Mouse (Mus musculus): ENCODE measurements around the gene Bag5. TPM values are rescaled to one million over a fixed set of nuclear protein-coding genes. Genes with fewer than 3 reads are reported as not detected.
A peak's percentile ranks its signal among the peaks of the same experiment; 100 is the strongest.
"Not testable (repeated sequence)": the region's sequence is repeated elsewhere in the genome, so short reads cannot be mapped to it uniquely, and the experiment has no call there.

Gene Bag5
- polyA plus RNA-seq, 1 experiment from 2014 or later = 52.6 TPM

GRCm38 (mm10) chr12:111727956-111728355, 14.9 kb upstream of the Bag5 start:
- peaks cover 73% of the 10 kb centered on the region for H3K36me3 ChIP-seq
- H3K4me1 ChIP-seq = peaks cover 21% of the 10 kb centered on the region
- H3K9me3 ChIP-seq (replicated peaks) = no peaks in the 10 kb centered on the region
- H3K27me3 ChIP-seq (ENCODE audit: low read depth, poor library complexity, severe bottlenecking) = no peaks in the 10 kb centered on the region
- no peak overlapping the region for H3K27ac ChIP-seq
- no peak overlapping the region for H3K4me3 ChIP-seq
- no peak for DNase-seq (ENCODE audit: low spot score)
- WGBS = 97% methylated on average over 1 of the region's 1 CpGs

GRCm38 (mm10) chr12:111726122-111726463, 13.0 kb upstream of the Bag5 start:
- no peaks in the 10 kb centered on the region for H3K27me3 ChIP-seq (ENCODE audit: low read depth, poor library complexity, severe bottlenecking)
- peaks cover 69% of the 10 kb centered on the region for H3K36me3 ChIP-seq
- H3K4me3 ChIP-seq = no peak overlapping the region
- H3K9me3 ChIP-seq (replicated peaks) = no peaks in the 10 kb centered on the region
- WGBS = 79% methylated on average over 4 of the region's 4 CpGs
- no peak overlapping the region for H3K27ac ChIP-seq
- peaks cover 8% of the 10 kb centered on the region; the same call in 1 of the 2 replicates for H3K4me1 ChIP-seq
- DNase-seq (ENCODE audit: low spot score) = no peak

- H3K27ac ChIP-seq = no peak overlapping the region
- peaks cover 69% of the 10 kb centered on the region for H3K36me3 ChIP-seq
- DNase-seq (ENCODE audit: low spot score) = no peak
- H3K4me3 ChIP-seq = no peak overlapping the region
- 75% methylated on average over 12 of the region's 12 CpGs for WGBS
- peaks cover 8% of the 10 kb centered on the region; the same call in 1 of the 2 replicates for H3K4me1 ChIP-seq
- H3K9me3 ChIP-seq (replicated peaks) = no peaks in the 10 kb centered on the region
- no peaks in the 10 kb centered on the region for H3K27me3 ChIP-seq (ENCODE audit: low read depth, poor library complexity, severe bottlenecking)
Measured at GRCm38 (mm10) chr12:111725338-111726121, 12.5 kb upstream of the Bag5 start.

- WGBS = 75% methylated on average over 6 of the region's 6 CpGs
- peaks cover 8% of the 10 kb centered on the region; the same call in 1 of the 2 replicates for H3K4me1 ChIP-seq
- H3K27me3 ChIP-seq (ENCODE audit: low read depth, poor library complexity, severe bottlenecking) = no peaks in the 10 kb centered on the region
- H3K4me3 ChIP-seq = no peak overlapping the region
- no peak for DNase-seq (ENCODE audit: low spot score)
- H3K9me3 ChIP-seq (replicated peaks) = no peaks in the 10 kb centered on the region
- H3K27ac ChIP-seq = no peak overlapping the region
- H3K36me3 ChIP-seq = peaks cover 68% of the 10 kb centered on the region
Measured at GRCm38 (mm10) chr12:111724638-111725337, 11.7 kb upstream of the Bag5 start.

GRCm38 (mm10) chr12:111722654-111723053, 9.6 kb upstream of the Bag5 start:
- peaks cover 8% of the 10 kb centered on the region; the same call in 1 of the 2 replicates for H3K4me1 ChIP-seq
- no peak for DNase-seq (ENCODE audit: low spot score)
- H3K27ac ChIP-seq = no peak overlapping the region
- peaks cover 55% of the 10 kb centered on the region for H3K36me3 ChIP-seq
- H3K27me3 ChIP-seq (ENCODE audit: low read depth, poor library complexity, severe bottlenecking) = no peaks in the 10 kb centered on the region
- no peak overlapping the region for H3K4me3 ChIP-seq
- WGBS = 78% methylated on average over 9 of the region's 9 CpGs
- H3K9me3 ChIP-seq (replicated peaks) = no peaks in the 10 kb centered on the region

GRCm38 (mm10) chr12:111720222-111720621, 7.2 kb upstream of the Bag5 start:
- Histone ChIP-seq H3K27me3 (ENCODE audit: low read depth, poor library complexity, severe bottlenecking) (no peaks in the 10 kb centered on the region), H3K4me3 (no peak overlapping the region), H3K4me1 (no peaks in the 10 kb centered on the region), H3K36me3 (peaks cover 46% of the 10 kb centered on the region), H3K27ac (no peak overlapping the region), H3K9me3 (replicated peaks) (no peaks in the 10 kb centered on the region)
- WGBS = 91% methylated on average over 4 of the region's 4 CpGs
- DNase-seq (ENCODE audit: low spot score) = no peak

GRCm38 (mm10) chr12:111718656-111719055, 5.6 kb upstream of the Bag5 start:
- peaks cover 14% of the 10 kb centered on the region for H3K4me1 ChIP-seq
- 71% methylated on average over 8 of the region's 8 CpGs for WGBS
- no peak overlapping the region for H3K4me3 ChIP-seq
- DNase-seq (ENCODE audit: low spot score) = no peak
- no peak overlapping the region for H3K27ac ChIP-seq
- peaks cover 36% of the 10 kb centered on the region for H3K36me3 ChIP-seq
- H3K9me3 ChIP-seq (replicated peaks) = no peaks in the 10 kb centered on the region
- H3K27me3 ChIP-seq (ENCODE audit: low read depth, poor library complexity, severe bottlenecking) = no peaks in the 10 kb centered on the region

GRCm38 (mm10) chr12:111716505-111716904, 3.4 kb upstream of the Bag5 start:
- Histone ChIP-seq H3K27ac (no peak overlapping the region), H3K36me3 (peaks cover 28% of the 10 kb centered on the region), H3K27me3 (ENCODE audit: low read depth, poor library complexity, severe bottlenecking) (no peaks in the 10 kb centered on the region), H3K4me1 (peaks cover 24% of the 10 kb centered on the region), H3K4me3 (no peak overlapping the region), H3K9me3 (replicated peaks) (no peaks in the 10 kb centered on the region)
- WGBS = 96% methylated on average over 7 of the region's 7 CpGs
- DNase-seq (ENCODE audit: low spot score) = no peak

- 81% methylated on average over 6 of the region's 6 CpGs for WGBS
- H3K4me3 ChIP-seq = peak overlapping the region; percentile 96
- not testable (repeated sequence) for H3K27ac ChIP-seq; H3K27me3 ChIP-seq (ENCODE audit: low read depth, poor library complexity, severe bottlenecking); H3K9me3 ChIP-seq (replicated peaks); DNase-seq (ENCODE audit: low spot score)
- peaks cover 49% of the 10 kb centered on the region for H3K36me3 ChIP-seq
- H3K4me1 ChIP-seq = peaks cover 28% of the 10 kb centered on the region
Measured at GRCm38 (mm10) chr12:111713880-111714279, 823 bp upstream of the Bag5 start.

GRCm38 (mm10) chr12:111712476-111712875, 581 bp downstream of the Bag5 start:
- H3K27ac ChIP-seq = peak overlapping the region; percentile 95
- no peaks in the 10 kb centered on the region for H3K27me3 ChIP-seq (ENCODE audit: low read depth, poor library complexity, severe bottlenecking)
- no peaks in the 10 kb centered on the region for H3K9me3 ChIP-seq (replicated peaks)
- H3K36me3 ChIP-seq = peaks cover 63% of the 10 kb centered on the region
- peak; percentile 59 for DNase-seq (ENCODE audit: low spot score)
- 1% methylated on average over 32 of the region's 33 CpGs for whole genome bisulfite sequencing
- peak overlapping the region; percentile 96 for H3K4me3 ChIP-seq
- H3K4me1 ChIP-seq = peaks cover 28% of the 10 kb centered on the region

- no peaks in the 10 kb centered on the region for H3K27me3 ChIP-seq (ENCODE audit: low read depth, poor library complexity, severe bottlenecking)
- peaks cover 56% of the 10 kb centered on the region for H3K36me3 ChIP-seq
Measured at GRCm38 (mm10) chr12:111710091-111710490, 3.0 kb downstream of the Bag5 start.

GRCm38 (mm10) chr12:111708181-111708580, 4.9 kb downstream of the Bag5 start:
- no peak for DNase-seq (ENCODE audit: low spot score)
- WGBS = 86% methylated on average over 4 of the region's 4 CpGs
- Histone ChIP-seq H3K9me3 (replicated peaks) (no peaks in the 10 kb centered on the region), H3K4me3 (no peak overlapping the region), H3K27me3 (ENCODE audit: low read depth, poor library complexity, severe bottlenecking) (no peaks in the 10 kb centered on the region), H3K27ac (no peak overlapping the region), H3K4me1 (peaks cover 29% of the 10 kb centered on the region), H3K36me3 (peaks cover 52% of the 10 kb centered on the region)

More at GRCm38 (mm10) chr12:111710091-111710490, 3.0 kb downstream of the Bag5 start:
- Histone ChIP-seq H3K4me1 (peaks cover 33% of the 10 kb centered on the region), H3K4me3 (no peak overlapping the region), H3K9me3 (replicated peaks) (no peaks in the 10 kb centered on the region), H3K27ac (no peak overlapping the region)
- 94% methylated on average over 10 of the region's 10 CpGs for WGBS
- DNase-seq (ENCODE audit: low spot score) = no peak
